Mouse (Mus musculus): ENCODE data around the gene Pipox. TPM values are rescaled to one million over a fixed set of nuclear protein-coding genes. Genes with fewer than 3 reads are reported as not detected.

The Pipox gene
- polyA plus RNA-seq, 1 experiment from 2014 or later: 0.91 TPM

DNA sequence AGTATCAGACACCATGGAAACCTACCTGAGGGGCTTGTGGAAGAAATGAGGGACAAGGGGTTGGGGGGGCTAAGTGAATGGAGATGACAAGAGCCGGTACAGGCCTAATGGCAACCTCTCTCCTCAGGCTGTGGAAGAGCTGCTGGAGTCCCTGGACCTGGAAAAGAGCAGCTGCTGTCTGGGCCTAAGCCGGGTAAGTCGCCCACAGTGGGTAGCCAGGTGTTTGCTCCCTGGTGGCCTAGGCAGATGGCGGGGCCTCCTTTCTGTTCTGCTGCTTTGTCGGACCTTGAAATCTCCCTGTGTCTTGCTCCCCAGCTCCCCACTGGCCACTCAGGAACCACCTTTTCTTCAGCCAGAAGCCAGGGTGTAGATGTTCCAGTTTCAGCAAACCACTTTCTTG lies 57.6 kb downstream of the Pipox start:
- no peak for ATAC-seq (ENCODE audit: insufficient number of reproducible peaks, low FRiP score, low TSS enrichment, low read depth)
- no peaks in the 10 kb centered on the region for H3K9me3 ChIP-seq
- H3K4me3 ChIP-seq: no peak overlapping the region
- peaks cover 72% of the 10 kb centered on the region for H3K36me3 ChIP-seq
- no peak overlapping the region for H3K4me2 ChIP-seq
- no peaks in the 10 kb centered on the region for H3K27me3 ChIP-seq
- peaks cover 23% of the 10 kb centered on the region for H3K4me1 ChIP-seq
- H3K9ac ChIP-seq: no peak overlapping the region
- H3K27ac ChIP-seq: peak overlapping the region; percentile 79
- WGBS: 54% methylated on average over 5 of the region's 5 CpGs

DNA sequence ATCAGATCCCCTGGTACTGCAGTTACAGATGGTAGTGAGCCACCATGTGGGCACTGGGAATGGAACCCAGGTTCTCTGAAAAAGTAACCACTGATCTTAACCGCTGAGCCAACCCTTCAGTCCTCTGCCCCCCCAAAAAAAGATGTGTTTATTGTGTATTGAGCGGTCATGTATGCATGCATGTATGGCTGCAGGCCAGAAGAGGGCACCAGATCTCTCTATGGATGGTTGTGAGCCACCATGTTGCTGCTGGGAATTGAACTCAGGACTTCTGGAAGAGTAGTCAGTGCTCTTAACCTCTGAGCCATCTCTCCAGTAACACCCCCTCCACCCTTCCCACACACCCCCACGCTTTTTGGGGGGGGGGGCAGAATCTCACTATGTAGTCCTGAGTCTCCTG lies 58.8 kb downstream of the Pipox start:
- H3K27ac ChIP-seq: no peak overlapping the region
- H3K4me3 ChIP-seq: no peak overlapping the region
- H3K36me3 ChIP-seq: peaks cover 69% of the 10 kb centered on the region
- H3K9me3 ChIP-seq: no peaks in the 10 kb centered on the region
- H3K4me2 ChIP-seq: no peak overlapping the region
- H3K9ac ChIP-seq: no peak overlapping the region
- peaks cover 11% of the 10 kb centered on the region for H3K4me1 ChIP-seq
- H3K27me3 ChIP-seq: no peaks in the 10 kb centered on the region
- WGBS: 77% methylated on average over 3 of the region's 3 CpGs
- no peak for ATAC-seq (ENCODE audit: insufficient number of reproducible peaks, low FRiP score, low TSS enrichment, low read depth)

DNA sequence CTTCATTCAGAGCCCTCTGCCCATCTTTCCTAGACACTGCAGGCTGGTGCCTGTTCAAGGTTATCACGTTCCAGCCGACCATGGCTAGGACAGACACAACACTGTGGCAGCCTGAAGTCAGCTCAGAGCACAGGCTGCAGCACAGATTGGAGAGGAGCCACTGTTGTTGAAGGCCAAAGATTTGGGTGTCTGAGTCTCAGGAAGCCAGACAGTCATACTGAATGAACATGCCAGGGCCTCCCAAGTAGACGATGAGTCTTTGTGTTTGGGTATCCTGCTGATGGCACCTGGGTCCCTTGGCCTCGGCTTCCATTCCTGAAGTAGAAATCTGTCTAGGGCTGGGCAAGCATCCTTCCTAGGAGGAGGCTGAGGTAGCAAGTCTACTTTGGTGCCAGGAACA lies 61.4 kb downstream of the Pipox start:
- 88% methylated on average over 4 of the region's 4 CpGs for WGBS
- Histone ChIP-seq H3K27ac (no peak overlapping the region), H3K27me3 (no peaks in the 10 kb centered on the region)

DNA sequence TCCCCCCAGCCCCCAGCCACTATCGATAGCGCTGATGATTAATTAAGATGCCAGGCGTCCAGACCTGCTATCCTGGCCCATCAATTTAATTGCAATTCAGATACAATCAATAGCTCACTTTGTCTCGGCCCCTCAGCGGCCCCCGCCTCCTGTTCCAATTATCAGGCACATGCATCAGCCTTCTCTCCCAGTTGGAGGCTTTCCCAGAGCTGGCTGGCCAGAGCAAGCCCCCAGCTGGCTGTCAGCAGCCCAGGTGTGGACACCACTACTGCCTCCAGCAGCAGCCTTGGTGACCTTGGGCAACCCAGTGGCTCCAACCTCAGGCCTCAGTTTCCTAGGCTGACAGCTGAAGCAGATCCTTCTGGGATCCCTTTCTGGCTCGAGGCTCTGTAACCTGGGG lies 63.0 kb downstream of the Pipox start:
- ATAC-seq (ENCODE audit: insufficient number of reproducible peaks, low FRiP score, low TSS enrichment, low read depth): no peak
- H3K4me2 ChIP-seq: no peak overlapping the region
- no peak overlapping the region for H3K27ac ChIP-seq
- H3K27me3 ChIP-seq: no peaks in the 10 kb centered on the region
- H3K9ac ChIP-seq: no peak overlapping the region
- no peak overlapping the region for H3K4me3 ChIP-seq
- no peaks in the 10 kb centered on the region for H3K9me3 ChIP-seq
- H3K36me3 ChIP-seq: peaks cover 83% of the 10 kb centered on the region
- WGBS: 51% methylated on average over 7 of the region's 7 CpGs
- H3K4me1 ChIP-seq: peaks cover 5% of the 10 kb centered on the region

More for the DNA sequence above, 61.4 kb downstream of the Pipox start:
- H3K4me3 ChIP-seq: no peak overlapping the region
- peaks cover 80% of the 10 kb centered on the region for H3K36me3 ChIP-seq
- no peak for ATAC-seq (ENCODE audit: insufficient number of reproducible peaks, low FRiP score, low TSS enrichment, low read depth)
- no peak overlapping the region for H3K4me2 ChIP-seq
- no peak overlapping the region for H3K9ac ChIP-seq
- no peaks in the 10 kb centered on the region for H3K9me3 ChIP-seq
- peaks cover 11% of the 10 kb centered on the region for H3K4me1 ChIP-seq

Other genes with a start within 250 kb of the Pipox start
- 3.6 and 5.2 TPM in 2 replicates for gene Nufip2, start 207.9 kb downstream of the Pipox start, polyA plus RNA-seq (2015; fragmentation: Nextera tagmentation; extraction: Ambion mirVana)
- gene Cryba1, start 168.8 kb downstream of the Pipox start, polyA plus RNA-seq (2015; fragmentation: Nextera tagmentation; extraction: Ambion mirVana): not detected in 2 replicates
- 71.9 and 73.2 TPM in 2 replicates for gene Myo18a, start 130.8 kb downstream of the Pipox start, polyA plus RNA-seq (2015; fragmentation: Nextera tagmentation; extraction: Ambion mirVana)
- 0.90 and 0.92 TPM in 2 replicates for gene Gm10277, start 106.3 kb downstream of the Pipox start, polyA plus RNA-seq (2015; fragmentation: Nextera tagmentation; extraction: Ambion mirVana)
- gene Sez6, start 36.7 kb upstream of the Pipox start, polyA plus RNA-seq (2015; fragmentation: Nextera tagmentation; extraction: Ambion mirVana): 0.42 and 0.84 TPM in 2 replicates
- 10.7 and 14.1 TPM in 2 replicates for gene Phf12, start 88.7 kb upstream of the Pipox start, polyA plus RNA-seq (2015; fragmentation: Nextera tagmentation; extraction: Ambion mirVana)
- gene Dhrs13, start 138.2 kb upstream of the Pipox start, polyA plus RNA-seq (2015; fragmentation: Nextera tagmentation; extraction: Ambion mirVana): 16.8 and 17.8 TPM in 2 replicates
- 56.1 and 67.6 TPM in 2 replicates for gene Flot2, start 143.8 kb upstream of the Pipox start, polyA plus RNA-seq (2015; fragmentation: Nextera tagmentation; extraction: Ambion mirVana)
- 30.6 and 33.7 TPM in 2 replicates for gene Eral1, start 186.3 kb upstream of the Pipox start, polyA plus RNA-seq (2015; fragmentation: Nextera tagmentation; extraction: Ambion mirVana)
- 10.5 and 13.2 TPM in 2 replicates for gene Fam222b, start 200.6 kb upstream of the Pipox start, polyA plus RNA-seq (2015; fragmentation: Nextera tagmentation; extraction: Ambion mirVana)

All from limb, embryonic 15.5 days (tissue).